Mouse (Mus musculus) adrenal gland, postnatal 4 days (tissue): Measurements from ENCODE around the gene Polg. TPM values are rescaled to one million over a fixed set of nuclear protein-coding genes. Genes with fewer than 3 reads are reported as not detected.

ENCODE experiments used
- DNase-seq, 2 experiments: peaks; one replicate each; pipeline ENCODE4 v3.0.0; 2021 to 2022; ENCODE audit warnings: low spot score in 2 of 2, mixed read lengths in 2 of 2
- microRNA-seq: library from miRNA; unstranded; fragments of <30 nt; microRNA quantifications from one replicate; pipeline ENCODE4 v1.2.0, GENCODE M21; 2021
- total RNA-seq, 2 experiments: library from RNA; stranded (reverse); gene quantifications; 2 replicates each; pipeline ENCODE4 v1.2.3; 2021

Polg gene
- total RNA-seq, 2 experiments from 2014 or later, result 87.2 to 93.7 TPM

GRCm38 (mm10) chr7:79465461-79466044, 609 bp downstream of the Polg start:
- DNase-seq, result peak; percentile 19 to 36

GRCm38 (mm10) chr7:79464776-79465420, 1.3 kb downstream of the Polg start:
- no peak for DNase-seq

- DNase-seq, result no peak
Observed at GRCm38 (mm10) chr7:79463376-79464077, 2.6 kb downstream of the Polg start.

- DNase-seq, result no peak
Observed at GRCm38 (mm10) chr7:79461721-79462120, 4.4 kb downstream of the Polg start.

GRCm38 (mm10) chr7:79447486-79447885, 18.7 kb downstream of the Polg start:
- no peak for DNase-seq

- DNase-seq, result no peak
Observed at GRCm38 (mm10) chr7:79447048-79447447, 19.1 kb downstream of the Polg start.

GRCm38 (mm10) chr7:79440035-79440434, 26.1 kb downstream of the Polg start:
- DNase-seq, result no peak

GRCm38 (mm10) chr7:79428243-79428642, 37.9 kb downstream of the Polg start:
- DNase-seq, result no peak

- no peak for DNase-seq
Observed at GRCm38 (mm10) chr7:79425804-79426203, 40.4 kb downstream of the Polg start.

- no peak for DNase-seq
Observed at GRCm38 (mm10) chr7:79422876-79423275, 43.3 kb downstream of the Polg start.

GRCm38 (mm10) chr7:79419950-79420349, 46.2 kb downstream of the Polg start:
- DNase-seq, result no peak

- DNase-seq, result no peak
Observed at GRCm38 (mm10) chr7:79414449-79415375, 51.5 kb downstream of the Polg start.

GRCm38 (mm10) chr7:79400296-79400695, 65.9 kb downstream of the Polg start:
- no peak for DNase-seq

- DNase-seq, result no peak
Observed at GRCm38 (mm10) chr7:79398971-79399370, 67.2 kb downstream of the Polg start.

- DNase-seq, result no peak
Observed at GRCm38 (mm10) chr7:79398426-79398825, 67.7 kb downstream of the Polg start.

- DNase-seq, result no peak
Observed at GRCm38 (mm10) chr7:79397446-79397963, 68.7 kb downstream of the Polg start.

Small RNA genes lying within 50 kb of the gene (microRNA-seq; reads per million reads assigned to microRNA genes)
- 1.6 reads per million for gene Mir9-3

Other genes with a start within 250 kb of the Polg start
- 100 to 1,000 TPM; 382 to 406 TPM for gene Abhd2, start 193.2 kb downstream of the Polg start, total RNA-seq
- gene Rlbp1, start 79.3 kb downstream of the Polg start, total RNA-seq, result under 1 TPM; 0.17 to 0.45 TPM
- 1 to 10 TPM; 4.7 to 5.0 TPM for gene Fanci, start 74.4 kb downstream of the Polg start, total RNA-seq
- 10 to 100 TPM in 1 of 2 experiments, 1 to 10 TPM in 1; 1.7 to 12.8 TPM for gene Rhcg, start 151.3 kb upstream of the Polg start, total RNA-seq
- 1 to 10 TPM; 6.3 to 6.4 TPM for gene Ticrr, start 193.8 kb upstream of the Polg start, total RNA-seq
- 10 to 100 TPM; 10.6 to 11.0 TPM for gene Kif7, start 249.4 kb upstream of the Polg start, total RNA-seq